Mouse (Mus musculus): Measurements from ENCODE around the gene Cdk11b. TPM values are rescaled to one million over a fixed set of nuclear protein-coding genes. Genes with fewer than 3 reads are reported as not detected.

Gene Cdk11b
- polyA plus RNA-seq, 1 experiment from 2014 or later: 67.3 TPM

DNA sequence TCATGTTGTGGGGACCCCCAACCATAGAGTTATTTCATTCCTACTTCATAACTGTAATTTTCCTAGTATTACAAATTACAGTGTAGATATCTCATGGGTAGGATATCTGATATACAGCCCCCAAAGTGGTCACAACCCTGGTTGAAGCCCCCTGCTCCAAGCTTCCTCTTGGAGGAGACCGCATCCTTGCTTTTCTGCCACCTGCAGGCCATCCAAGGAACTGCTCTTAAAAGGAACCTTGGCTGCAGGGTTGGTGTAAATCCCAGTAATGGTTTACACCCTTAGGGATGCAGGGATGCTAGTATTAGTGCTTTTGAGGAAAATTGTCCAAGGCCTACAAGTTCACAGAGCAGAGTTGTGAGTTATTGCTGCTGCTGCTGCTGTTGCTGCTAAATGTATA, 44.2 kb upstream of the Cdk11b start:
- peaks cover 35% of the 10 kb centered on the region; the same call in 1 of the 2 replicates for H3K36me3 ChIP-seq (ENCODE audit: insufficient read depth, low read length)
- TF ChIP-seq EP300 (IDR thresholded peaks at IDR 0.05) (no peak), CTCF (IDR thresholded peaks at IDR 0.05) (peak; percentile 87)
- no peaks in the 10 kb centered on the region for H3K4me1 ChIP-seq (ENCODE audit: insufficient read depth, low read depth, low read length)
- no peak overlapping the region for H3K27ac ChIP-seq (ENCODE audit: low read length)
- 25% methylated on average over 1 of the region's 1 CpGs for WGBS
- H3K27me3 ChIP-seq (replicated peaks; ENCODE audit: insufficient read depth, low read length): no peaks in the 10 kb centered on the region
- ATAC-seq: no peak
- no peaks in the 10 kb centered on the region for H3K9me3 ChIP-seq (ENCODE audit: low read length)
- no peak overlapping the region for H3K4me3 ChIP-seq (ENCODE audit: low read depth, low read length)
- peak; percentile 42 for DNase-seq (ENCODE audit: low spot score)
- no peak overlapping the region for H3K4me2 ChIP-seq (replicated peaks; ENCODE audit: low read depth, low read length)
- no peak overlapping the region for H3K9ac ChIP-seq (replicated peaks; ENCODE audit: low read depth)

DNA sequence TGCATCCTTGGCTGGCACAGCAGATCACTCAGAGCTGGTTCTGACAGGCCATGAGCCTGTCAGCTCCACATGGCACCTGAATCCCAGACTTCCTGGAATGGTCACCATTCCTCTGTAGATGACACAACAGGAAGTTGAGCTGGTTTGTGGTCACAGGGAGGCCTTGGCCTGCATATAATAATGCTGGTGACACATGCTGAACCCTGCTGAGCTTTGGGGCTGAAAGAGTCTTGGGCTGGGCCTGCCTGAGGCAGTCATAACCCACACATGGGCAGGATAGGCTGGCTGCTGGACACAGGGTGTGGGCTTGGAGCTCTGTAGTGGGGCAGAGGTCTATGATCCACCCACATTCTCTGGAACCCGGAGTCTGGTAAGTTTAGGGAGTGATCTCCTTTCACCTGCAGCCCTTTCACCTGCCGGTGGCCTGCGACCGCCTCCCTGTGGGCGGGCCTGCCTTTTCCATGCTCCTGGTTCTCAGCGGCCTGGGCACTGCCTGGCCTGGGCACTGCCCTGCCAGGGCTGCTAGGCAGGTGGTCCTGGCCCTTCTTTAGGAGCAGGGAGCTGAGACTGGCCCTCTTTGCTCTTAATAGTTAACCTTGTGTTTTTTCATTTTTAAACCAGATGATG, 42.3 kb upstream of the Cdk11b start:
- H3K27ac ChIP-seq (ENCODE audit: low read length): no peak overlapping the region
- H3K27me3 ChIP-seq (replicated peaks; ENCODE audit: insufficient read depth, low read length): no peaks in the 10 kb centered on the region
- TF ChIP-seq EP300 (IDR thresholded peaks at IDR 0.05) (no peak), CTCF (IDR thresholded peaks at IDR 0.05) (no peak)
- H3K4me2 ChIP-seq (replicated peaks; ENCODE audit: low read depth, low read length): no peak overlapping the region
- DNase-seq (ENCODE audit: low spot score): no peak
- H3K9ac ChIP-seq (replicated peaks; ENCODE audit: low read depth): no peak overlapping the region
- H3K4me1 ChIP-seq (ENCODE audit: insufficient read depth, low read depth, low read length): no peaks in the 10 kb centered on the region
- peaks cover 37% of the 10 kb centered on the region; the same call in 1 of the 2 replicates for H3K36me3 ChIP-seq (ENCODE audit: insufficient read depth, low read length)
- no peak overlapping the region for H3K4me3 ChIP-seq (ENCODE audit: low read depth, low read length)
- WGBS: 89% methylated on average over 6 of the region's 6 CpGs
- ATAC-seq: no peak
- H3K9me3 ChIP-seq (ENCODE audit: low read length): no peaks in the 10 kb centered on the region

DNA sequence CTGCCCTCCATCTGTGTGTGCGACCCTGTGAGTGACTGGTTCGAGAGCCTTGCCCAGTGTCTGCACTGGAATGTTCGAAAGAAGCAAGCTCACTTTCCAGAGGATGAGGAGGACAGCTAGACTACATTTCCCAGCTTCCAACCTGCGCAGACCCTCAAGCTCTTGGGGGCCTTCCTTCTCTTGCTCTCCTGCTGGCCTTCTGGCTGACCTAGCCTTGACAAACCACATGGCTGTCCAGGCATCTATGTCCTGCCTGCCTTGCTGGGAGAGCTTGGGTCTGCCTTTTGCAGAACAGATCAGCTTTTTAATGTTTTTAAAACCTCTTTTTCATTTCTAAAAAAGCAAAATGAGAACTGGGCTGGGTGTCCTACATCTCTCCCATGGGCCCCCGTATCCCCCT, 35.3 kb upstream of the Cdk11b start:
- 93% methylated on average over 5 of the region's 5 CpGs for WGBS
- no peak for ATAC-seq
- Histone ChIP-seq H3K4me1 (ENCODE audit: insufficient read depth, low read depth, low read length) (no peaks in the 10 kb centered on the region), H3K27ac (ENCODE audit: low read length) (no peak overlapping the region), H3K4me2 (replicated peaks; ENCODE audit: low read depth, low read length) (no peak overlapping the region), H3K36me3 (ENCODE audit: insufficient read depth, low read length) (peaks cover 32% of the 10 kb centered on the region; the same call in 1 of the 2 replicates), H3K4me3 (ENCODE audit: low read depth, low read length) (no peak overlapping the region), H3K9ac (replicated peaks; ENCODE audit: low read depth) (no peak overlapping the region), H3K9me3 (ENCODE audit: low read length) (no peaks in the 10 kb centered on the region), H3K27me3 (replicated peaks; ENCODE audit: insufficient read depth, low read length) (no peaks in the 10 kb centered on the region)
- no peak for TF ChIP-seq EP300 (IDR thresholded peaks at IDR 0.05)
- TF ChIP-seq CTCF (IDR thresholded peaks at IDR 0.05): no peak
- no peak for DNase-seq (ENCODE audit: low spot score)

DNA sequence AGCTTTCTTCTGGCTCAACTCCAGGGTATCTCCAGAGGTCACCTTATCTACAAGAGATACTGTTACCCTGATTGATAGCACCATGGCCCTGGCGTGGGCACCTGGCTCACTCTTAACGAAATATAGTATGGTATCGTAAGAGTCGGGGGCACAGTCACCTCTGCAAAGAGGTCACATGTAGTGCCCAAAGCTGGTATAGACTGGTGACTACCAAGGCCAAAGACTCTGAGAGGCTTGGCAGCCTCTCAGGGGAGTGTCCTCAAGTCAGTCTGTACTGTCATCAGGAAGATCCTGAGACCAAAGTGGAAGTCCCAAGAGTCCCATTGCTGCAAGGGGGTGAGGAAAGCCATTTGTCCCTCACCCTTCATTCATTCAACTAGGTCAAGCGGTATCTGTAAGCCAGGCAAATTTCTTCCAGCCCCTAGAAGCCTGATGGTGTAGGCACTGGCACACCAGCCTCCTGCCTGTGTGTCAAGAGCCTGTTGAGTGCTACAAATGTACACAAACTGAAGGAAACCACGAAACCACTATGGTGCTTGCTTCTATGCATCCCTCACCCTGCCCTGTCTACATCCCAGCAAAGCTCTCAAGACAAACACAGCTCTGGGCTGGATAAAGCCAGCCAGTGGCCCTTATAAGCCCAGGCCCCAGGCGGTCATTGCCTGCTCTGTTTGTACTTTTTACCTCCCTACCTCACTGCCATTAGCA, 33.5 kb upstream of the Cdk11b start:
- Histone ChIP-seq H3K27ac (ENCODE audit: low read length) (no peak overlapping the region), H3K4me1 (ENCODE audit: insufficient read depth, low read depth, low read length) (no peaks in the 10 kb centered on the region), H3K9me3 (ENCODE audit: low read length) (no peaks in the 10 kb centered on the region), H3K4me2 (replicated peaks; ENCODE audit: low read depth, low read length) (no peak overlapping the region), H3K4me3 (ENCODE audit: low read depth, low read length) (no peak overlapping the region), H3K27me3 (replicated peaks; ENCODE audit: insufficient read depth, low read length) (no peaks in the 10 kb centered on the region), H3K9ac (replicated peaks; ENCODE audit: low read depth) (no peak overlapping the region), H3K36me3 (ENCODE audit: insufficient read depth, low read length) (peaks cover 14% of the 10 kb centered on the region; the same call in 1 of the 2 replicates)
- 56% methylated on average over 7 of the region's 7 CpGs for WGBS
- ATAC-seq: peak; percentile 65
- peak; percentile 45 for DNase-seq (ENCODE audit: low spot score)
- TF ChIP-seq EP300 (IDR thresholded peaks at IDR 0.05) (no peak), CTCF (IDR thresholded peaks at IDR 0.05) (no peak)

DNA sequence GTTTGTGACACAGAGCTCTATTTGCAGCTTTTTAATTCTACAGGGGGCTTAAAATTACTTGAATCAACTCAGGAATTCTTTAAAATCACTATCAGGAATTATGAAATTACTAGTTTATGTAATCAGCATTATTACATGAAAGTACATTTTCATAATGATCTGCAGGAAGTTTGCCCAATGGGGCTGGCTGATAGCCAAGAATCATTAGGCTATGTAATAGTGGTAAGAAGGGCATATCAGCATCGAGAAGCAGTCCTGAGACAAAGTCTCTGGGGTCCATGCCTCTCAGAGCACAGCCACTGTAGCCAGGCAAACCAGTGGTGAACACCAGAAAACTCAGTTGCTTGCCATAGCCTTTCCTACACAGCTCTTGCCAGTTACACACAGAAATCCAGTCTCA, 30.9 kb upstream of the Cdk11b start:
- Histone ChIP-seq H3K9me3 (ENCODE audit: low read length) (no peaks in the 10 kb centered on the region), H3K9ac (replicated peaks; ENCODE audit: low read depth) (no peak overlapping the region), H3K27ac (ENCODE audit: low read length) (no peak overlapping the region), H3K36me3 (ENCODE audit: insufficient read depth, low read length) (peaks cover 3% of the 10 kb centered on the region; the same call in 1 of the 2 replicates), H3K4me1 (ENCODE audit: insufficient read depth, low read depth, low read length) (no peaks in the 10 kb centered on the region), H3K27me3 (replicated peaks; ENCODE audit: insufficient read depth, low read length) (no peaks in the 10 kb centered on the region), H3K4me3 (ENCODE audit: low read depth, low read length) (no peak overlapping the region), H3K4me2 (replicated peaks; ENCODE audit: low read depth, low read length) (no peak overlapping the region)
- 24% methylated on average over 1 of the region's 1 CpGs for WGBS
- DNase-seq (ENCODE audit: low spot score) (peak; percentile 25), ATAC-seq (no peak)
- TF ChIP-seq EP300 (IDR thresholded peaks at IDR 0.05) (no peak), CTCF (IDR thresholded peaks at IDR 0.05) (no peak)

DNA sequence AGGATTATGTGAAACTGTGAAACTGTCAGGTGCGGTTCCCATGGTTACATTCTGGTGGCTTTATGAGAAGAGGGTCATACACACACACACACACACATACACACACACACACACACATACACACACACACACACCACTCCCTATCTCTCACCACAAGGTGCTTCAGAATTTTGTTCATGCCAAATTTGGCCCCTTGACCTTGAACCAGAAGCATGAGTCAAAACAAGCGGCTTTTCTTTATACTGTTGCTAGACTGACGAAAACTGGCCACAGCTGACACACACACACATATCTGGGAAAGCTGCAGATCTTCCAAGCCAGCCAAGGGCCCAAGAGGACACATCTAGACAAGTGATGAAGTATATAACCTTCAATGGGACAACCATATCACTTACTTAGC, 28.9 kb upstream of the Cdk11b start:
- no peaks in the 10 kb centered on the region for H3K9me3 ChIP-seq (ENCODE audit: low read length)
- no peak overlapping the region for H3K4me2 ChIP-seq (replicated peaks; ENCODE audit: low read depth, low read length)
- no peak for ATAC-seq
- no peak overlapping the region for H3K4me3 ChIP-seq (ENCODE audit: low read depth, low read length)
- H3K36me3 ChIP-seq (ENCODE audit: insufficient read depth, low read length): no peaks in the 10 kb centered on the region
- H3K9ac ChIP-seq (replicated peaks; ENCODE audit: low read depth): no peak overlapping the region
- DNase-seq (ENCODE audit: low spot score): no peak
- H3K27ac ChIP-seq (ENCODE audit: low read length): no peak overlapping the region
- H3K27me3 ChIP-seq (replicated peaks; ENCODE audit: insufficient read depth, low read length): no peaks in the 10 kb centered on the region
- WGBS: 65% methylated on average over 3 of the region's 3 CpGs
- no peak for TF ChIP-seq CTCF (IDR thresholded peaks at IDR 0.05)
- TF ChIP-seq EP300 (IDR thresholded peaks at IDR 0.05): no peak
- no peaks in the 10 kb centered on the region for H3K4me1 ChIP-seq (ENCODE audit: insufficient read depth, low read depth, low read length)

All from lung, postnatal 0 days (tissue).